Mouse (Mus musculus) midbrain, postnatal 0 days (tissue): ENCODE measurements at regions not wholly inside any gene's neighbourhood (a gene's known extent, or its start where the extent isn't known, plus 50 kb on each side); places are given as distances from the start of the nearest gene placed in this dataset.

ENCODE experiments used
- ATAC-seq: fragments of 200-750 bp; cut with Nextera tagmentation; 2 replicates; pipeline ENCODE4 v1.8.0; 2017; ENCODE audit warnings: moderate number of reproducible peaks, mild to moderate bottlenecking, moderate TSS enrichment, moderate library complexity; ENCODE audit not compliant: low FRiP score
- DNase-seq: peaks from one replicate; pipeline ENCODE4 v3.0.0-alpha.2; 2015; ENCODE audit warnings: low spot score
- H3K27ac ChIP-seq: fragments of 300-500 bp; sonication (generic); 2 replicates; pipeline ENCODE4 v1.5.1; 2014; ENCODE audit warnings: low read depth, mild to moderate bottlenecking, low read length, mixed read lengths
- H3K27me3 ChIP-seq: fragments of 300-500 bp; sonication (generic); 2 replicates; pipeline ENCODE4 v1.6.1; 2014; ENCODE audit warnings: low read length, control low read depth, mixed read lengths; ENCODE audit not compliant: insufficient read depth
- H3K36me3 ChIP-seq: fragments of 300-500 bp; sonication (generic); 2 replicates; pipeline ENCODE4 v1.6.1; 2014; ENCODE audit warnings: low read length, control low read depth, mixed read lengths; ENCODE audit not compliant: insufficient read depth
- H3K4me1 ChIP-seq: fragments of 300-500 bp; sonication (generic); 2 replicates; pipeline ENCODE4 v1.6.1; 2014; ENCODE audit warnings: mild to moderate bottlenecking, control low read depth, antibody characterized with exemption, low read length, mixed read lengths; ENCODE audit not compliant: insufficient read depth
- H3K4me2 ChIP-seq: fragments of 300-500 bp; sonication (generic); 2 replicates; pipeline ENCODE4 v1.6.1; 2014; ENCODE audit warnings: low read depth, mild to moderate bottlenecking, low read length, mixed read lengths; ENCODE audit not compliant: poor library complexity, severe bottlenecking
- H3K4me3 ChIP-seq: fragments of 300-500 bp; sonication (generic); 2 replicates; pipeline ENCODE4 v1.5.1; 2014; ENCODE audit warnings: low read depth, mild to moderate bottlenecking, low read length, moderate library complexity
- H3K9ac ChIP-seq: fragments of 300-500 bp; sonication (generic); replicated peaks from 2 replicates; pipeline ENCODE4 v1.6.1; 2014; ENCODE audit warnings: mild to moderate bottlenecking, low read length, moderate library complexity, mixed read lengths; ENCODE audit not compliant: poor library complexity, severe bottlenecking
- H3K9me3 ChIP-seq: fragments of 300-500 bp; sonication (generic); 2 replicates; pipeline ENCODE4 v1.6.1; 2016; ENCODE audit warnings: low read length, control low read depth
- CTCF ChIP-seq: IDR thresholded peaks from 2 replicates; pipeline ENCODE4 v1.5.1; 2016; ENCODE audit warnings: antibody characterized with exemption, mild to moderate bottlenecking
- WGBS: fragments of 180-500 bp; shearing (Covaris S2); extraction: QIAGEN DNeasy Blood & Tissue Kit; methylation state at CpG from one replicate; pipeline ENCODE4 v1.1.7; 2014; 5-methylcytosine and 5-hydroxymethylcytosine counted together

GRCm38 (mm10) chr5:118386126-118386525, 141.1 kb downstream of the 2410131K14Rik start:
- 0 out of 2 replicates have a peak, but pooled peaks cover 3% of the 10 kb centered on the region for H3K4me1 ChIP-seq
- no peak overlapping the region for H3K4me2 ChIP-seq
- no peak overlapping the region for H3K9ac ChIP-seq
- ATAC-seq (no peak), DNase-seq (peak; percentile 47)
- no peaks in the 10 kb centered on the region for H3K27me3 ChIP-seq
- TF ChIP-seq CTCF, result no peak
- no peaks in the 10 kb centered on the region for H3K9me3 ChIP-seq
- H3K27ac ChIP-seq, result no peak overlapping the region
- whole genome bisulfite sequencing, result 75% methylated on average over 4 of the region's 4 CpGs
- no peaks in the 10 kb centered on the region for H3K36me3 ChIP-seq
- no peak overlapping the region for H3K4me3 ChIP-seq

GRCm38 (mm10) chr5:118388419-118388818, 143.4 kb downstream of the 2410131K14Rik start:
- H3K27ac ChIP-seq, result no peak overlapping the region
- H3K4me3 ChIP-seq, result no peak overlapping the region
- no peak for ATAC-seq
- H3K4me1 ChIP-seq, result no peaks in the 10 kb centered on the region
- no peaks in the 10 kb centered on the region for H3K9me3 ChIP-seq
- WGBS, result 72% methylated on average over 6 of the region's 6 CpGs
- H3K27me3 ChIP-seq, result no peaks in the 10 kb centered on the region
- H3K9ac ChIP-seq, result no peak overlapping the region
- no peaks in the 10 kb centered on the region for H3K36me3 ChIP-seq
- DNase-seq, result peak; percentile 82
- TF ChIP-seq CTCF, result no peak
- H3K4me2 ChIP-seq, result no peak overlapping the region

DNA sequence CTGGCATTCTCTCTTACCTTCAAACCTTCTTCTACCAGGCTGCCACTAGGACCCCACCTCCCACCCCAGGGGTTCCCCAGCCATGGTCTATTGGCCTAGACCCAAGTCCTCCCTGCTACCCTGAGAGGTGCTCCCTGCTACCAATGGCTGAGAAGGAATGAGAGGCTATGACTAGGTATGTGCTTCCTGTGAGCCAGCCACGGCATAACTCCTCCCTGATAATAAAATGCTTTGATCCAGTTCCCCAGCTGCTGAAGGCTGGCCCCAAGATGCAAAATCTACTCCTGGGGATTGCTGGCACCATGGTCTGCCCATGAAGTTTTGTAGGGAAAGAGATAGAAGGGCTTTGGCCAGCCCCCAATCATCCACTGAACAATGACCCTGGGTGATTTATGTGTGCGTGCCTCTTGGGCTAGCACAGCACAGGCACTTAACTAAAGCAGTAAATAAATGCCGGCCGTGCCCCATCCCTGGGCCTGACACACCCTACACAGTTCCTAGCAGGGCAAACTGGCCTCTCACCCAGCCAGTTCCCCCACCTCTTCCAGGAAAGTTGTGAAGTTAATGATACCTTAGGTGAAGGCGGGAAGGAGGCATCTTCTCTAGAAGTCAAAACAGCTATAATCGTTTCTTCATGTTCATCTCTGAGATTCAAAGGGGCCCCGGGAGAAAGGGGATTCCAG, 145.8 kb downstream of the 2410131K14Rik start:
- TF ChIP-seq CTCF, result no peak
- no peak overlapping the region for H3K27ac ChIP-seq
- H3K27me3 ChIP-seq, result no peaks in the 10 kb centered on the region
- no peak overlapping the region for H3K4me3 ChIP-seq
- H3K4me2 ChIP-seq, result no peak overlapping the region
- ATAC-seq, result no peak
- H3K9ac ChIP-seq, result no peak overlapping the region
- no peak for DNase-seq
- H3K36me3 ChIP-seq, result no peaks in the 10 kb centered on the region
- H3K9me3 ChIP-seq, result no peaks in the 10 kb centered on the region
- H3K4me1 ChIP-seq, result no peaks in the 10 kb centered on the region
- 89% methylated on average over 7 of the region's 7 CpGs for WGBS

DNA sequence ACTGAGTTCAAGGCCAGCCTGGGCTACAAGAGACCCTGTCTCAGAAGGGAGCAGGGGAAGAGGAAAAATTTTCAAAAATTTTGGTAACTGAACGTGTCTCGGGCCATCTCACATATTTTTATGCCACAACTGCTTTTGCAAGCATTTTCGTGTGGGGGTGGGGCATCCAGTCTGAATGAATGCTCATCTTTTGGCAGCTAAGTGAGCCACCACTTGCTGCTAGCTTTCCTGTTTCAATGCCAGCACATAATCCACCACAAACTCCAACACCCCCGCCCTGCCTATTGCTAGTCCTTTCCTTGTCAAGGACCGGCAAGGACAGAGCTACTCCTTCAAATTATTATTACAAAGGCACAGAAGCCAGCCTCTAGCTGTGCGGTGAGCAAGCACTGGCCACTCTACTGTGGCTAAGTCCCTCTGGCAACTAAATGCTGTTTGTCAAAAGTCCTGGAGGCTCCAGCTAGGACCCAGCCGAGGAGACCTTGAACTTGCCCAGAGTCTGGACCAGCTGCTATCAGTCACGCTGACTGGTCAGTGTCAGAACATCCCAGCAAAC, 148.0 kb downstream of the 2410131K14Rik start:
- Histone ChIP-seq H3K4me3 (no peak overlapping the region), H3K27me3 (no peaks in the 10 kb centered on the region), H3K27ac (no peak overlapping the region), H3K4me2 (no peak overlapping the region), H3K9me3 (no peaks in the 10 kb centered on the region), H3K9ac (no peak overlapping the region), H3K4me1 (peaks cover 2% of the 10 kb centered on the region; the same call in 1 of the 2 replicates), H3K36me3 (no peaks in the 10 kb centered on the region)
- no peak for TF ChIP-seq CTCF
- WGBS, result 77% methylated on average over 8 of the region's 8 CpGs
- DNase-seq (no peak), ATAC-seq (no peak)

DNA sequence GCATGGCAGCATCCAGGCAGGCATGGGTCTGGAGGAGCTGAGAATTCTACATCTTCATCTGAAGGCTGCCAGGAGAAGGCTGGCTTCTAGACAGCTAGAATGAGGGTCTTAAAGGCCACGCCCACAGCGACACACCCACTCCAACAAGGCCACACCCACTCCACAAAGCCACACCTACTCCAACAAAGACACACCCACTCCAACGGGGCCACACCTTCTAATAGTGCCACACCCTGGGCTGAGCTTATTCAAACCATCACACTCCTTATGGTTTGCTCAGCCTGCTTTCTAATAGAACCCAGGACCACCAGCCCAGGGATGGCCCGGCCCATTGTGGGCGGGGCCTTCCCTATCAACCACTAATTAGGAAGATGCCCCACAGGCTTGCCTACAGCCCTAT, 149.0 kb downstream of the 2410131K14Rik start:
- WGBS, result 63% methylated on average over 5 of the region's 5 CpGs
- H3K4me1 ChIP-seq, result peaks cover 2% of the 10 kb centered on the region; the same call in 1 of the 2 replicates
- no peak overlapping the region for H3K4me3 ChIP-seq
- DNase-seq (no peak), ATAC-seq (no peak)
- H3K9ac ChIP-seq, result no peak overlapping the region
- TF ChIP-seq CTCF, result no peak
- no peak overlapping the region for H3K4me2 ChIP-seq
- H3K27ac ChIP-seq, result no peak overlapping the region
- no peaks in the 10 kb centered on the region for H3K9me3 ChIP-seq
- no peaks in the 10 kb centered on the region for H3K36me3 ChIP-seq
- H3K27me3 ChIP-seq, result no peaks in the 10 kb centered on the region

GRCm38 (mm10) chr5:118396004-118396725, 151.1 kb downstream of the 2410131K14Rik start:
- H3K4me1 ChIP-seq, result peaks cover 2% of the 10 kb centered on the region; the same call in 1 of the 2 replicates
- H3K27ac ChIP-seq, result no peak overlapping the region
- no peaks in the 10 kb centered on the region for H3K9me3 ChIP-seq
- no peak for ATAC-seq
- WGBS, result 13% methylated on average over 28 of the region's 28 CpGs
- peak; percentile 67 for DNase-seq
- no peaks in the 10 kb centered on the region for H3K27me3 ChIP-seq
- no peak overlapping the region for H3K9ac ChIP-seq
- peak overlapping the region; percentile 13; the same call in 1 of the 2 replicates for H3K4me3 ChIP-seq
- H3K4me2 ChIP-seq, result peak overlapping the region; percentile 34
- no peak for TF ChIP-seq CTCF
- no peaks in the 10 kb centered on the region for H3K36me3 ChIP-seq
